Mouse (Mus musculus) cerebellum, adult 2 months (tissue): Measurements from ENCODE around the gene Cdh1. TPM values are rescaled to one million over a fixed set of nuclear protein-coding genes. Genes with fewer than 3 reads are reported as not detected.

Experiments used
- DNase-seq, 2 experiments: peaks; one replicate each; pipeline ENCODE4 v3.0.0; 2021
- H3K27ac ChIP-seq: fragments of 200-500 bp; 2 replicates; pipeline ENCODE4 v1.5.1; 2012; ENCODE audit warnings: low read length, control low read depth, inconsistent platforms; ENCODE audit not compliant: insufficient read depth
- H3K27me3 ChIP-seq: fragments of 200-500 bp; 2 replicates; pipeline ENCODE4 v1.6.1; 2012; ENCODE audit warnings: inconsistent platforms, mild to moderate bottlenecking, low read length, moderate library complexity; ENCODE audit not compliant: control insufficient read depth, insufficient read depth
- H3K4me1 ChIP-seq: fragments of 200-500 bp; 2 replicates; pipeline ENCODE4 v1.6.1; 2011; ENCODE audit warnings: low read length; ENCODE audit not compliant: control insufficient read depth, insufficient read depth
- H3K4me3 ChIP-seq: fragments of 200-500 bp; replicated peaks from 2 replicates; pipeline ENCODE3; 2011; ENCODE audit warnings: mild to moderate bottlenecking, low read depth, low read length, control low read depth; ENCODE audit not compliant: insufficient read depth
- CTCF ChIP-seq: fragments of 200-500 bp; IDR thresholded peaks from 2 replicates; pipeline ENCODE4 v1.5.1; 2011; ENCODE audit warnings: low read depth, mild to moderate bottlenecking, control low read depth, low read length, moderate library complexity, borderline replicate concordance; ENCODE audit not compliant: insufficient read depth
- POLR2A ChIP-seq: fragments of 200-500 bp; IDR thresholded peaks from 2 replicates; pipeline ENCODE4 v1.6.1; 2011; ENCODE audit warnings: low read length, control low read depth, borderline replicate concordance; ENCODE audit not compliant: insufficient read depth
- WGBS: fragments of 180-500 bp; shearing (Covaris S2); methylation state at CpG from one replicate; pipeline ENCODE4 v1.1.7; 2018; 5-methylcytosine and 5-hydroxymethylcytosine counted together
- polyA plus RNA-seq: library from polyadenylated mRNA; depleted of rRNA; stranded (reverse); fragments of >200 nt; gene quantifications from 2 replicates; pipeline ENCODE4 v1.2.3, GENCODE M21; 2012

Gene Cdh1
- polyA plus RNA-seq, 1 experiment, result 3.1 TPM

- WGBS, result 70% methylated on average over 3 of the region's 3 CpGs
- Histone ChIP-seq H3K27me3 (no peaks in the 10 kb centered on the region), H3K27ac (no peak overlapping the region), H3K4me1 (no peaks in the 10 kb centered on the region), H3K4me3 (no peak overlapping the region)
- TF ChIP-seq POLR2A, result no peak
- TF ChIP-seq CTCF, result no peak
- no peak for DNase-seq
Observed at GRCm38 (mm10) chr8:106612047-106612446, 8.9 kb downstream of the Cdh1 start.

DNA sequence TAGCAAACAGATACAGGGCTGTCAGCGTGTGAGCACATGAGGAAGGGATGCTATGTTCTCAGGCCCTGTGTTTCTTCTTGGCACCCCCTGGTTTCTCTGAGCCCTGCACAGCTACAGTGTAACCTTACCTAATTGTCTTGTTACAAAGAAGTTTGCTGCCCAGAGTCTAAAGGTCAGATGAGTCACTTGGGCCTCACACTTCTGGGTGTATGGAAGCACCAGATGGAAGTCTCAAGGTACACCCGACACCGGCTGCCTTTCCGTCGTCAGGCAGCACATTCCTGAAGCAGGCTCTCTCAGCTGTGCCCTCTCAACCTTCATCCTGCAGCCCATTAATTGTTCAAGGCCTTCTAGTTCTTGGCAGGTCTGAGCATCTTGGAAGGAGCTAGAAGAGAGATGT lies 11.6 kb downstream of the Cdh1 start:
- WGBS, result 70% methylated on average over 5 of the region's 5 CpGs
- no peak for DNase-seq
- no peak overlapping the region for H3K4me3 ChIP-seq
- no peaks in the 10 kb centered on the region for H3K4me1 ChIP-seq
- no peak overlapping the region for H3K27ac ChIP-seq
- TF ChIP-seq POLR2A (no peak), CTCF (no peak)
- no peaks in the 10 kb centered on the region for H3K27me3 ChIP-seq

- Histone ChIP-seq H3K27ac (no peak overlapping the region), H3K4me1 (peaks cover 8% of the 10 kb centered on the region), H3K4me3 (no peak overlapping the region), H3K27me3 (no peaks in the 10 kb centered on the region)
- DNase-seq, result no peak
- 78% methylated on average over 10 of the region's 10 CpGs for WGBS
- TF ChIP-seq CTCF, result no peak
- no peak for TF ChIP-seq POLR2A
Observed at GRCm38 (mm10) chr8:106615661-106616299, 12.6 kb downstream of the Cdh1 start.

- 53% methylated on average over 4 of the region's 4 CpGs for WGBS
- H3K4me3 ChIP-seq, result no peak overlapping the region
- H3K4me1 ChIP-seq, result peaks cover 8% of the 10 kb centered on the region
- no peaks in the 10 kb centered on the region for H3K27me3 ChIP-seq
- no peak overlapping the region for H3K27ac ChIP-seq
- TF ChIP-seq POLR2A (no peak), CTCF (no peak)
- no peak for DNase-seq
Observed at GRCm38 (mm10) chr8:106616679-106617078, 13.5 kb downstream of the Cdh1 start.

DNA sequence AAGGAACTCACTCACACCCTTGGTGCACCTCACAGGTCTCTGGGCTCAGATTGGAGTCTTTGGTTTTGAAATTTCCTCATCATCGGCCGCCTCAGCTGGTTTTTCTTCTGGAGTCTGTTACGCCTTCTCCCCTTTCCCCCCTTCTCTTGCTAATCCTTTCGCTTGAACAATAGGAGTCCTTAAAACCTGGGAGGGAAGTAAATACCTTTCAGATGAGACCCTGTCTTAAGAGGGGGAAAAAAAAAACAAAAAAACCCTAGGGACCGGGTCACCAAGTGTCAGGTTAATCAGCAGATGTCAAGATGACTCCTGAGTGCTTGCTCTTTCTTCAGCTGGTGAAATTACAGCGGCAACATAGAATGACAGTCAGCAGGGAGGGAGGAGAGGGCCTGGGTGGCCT lies 14.0 kb downstream of the Cdh1 start:
- TF ChIP-seq CTCF, result no peak
- TF ChIP-seq POLR2A, result no peak
- 52% methylated on average over 6 of the region's 6 CpGs for WGBS
- no peak for DNase-seq
- Histone ChIP-seq H3K4me1 (peaks cover 8% of the 10 kb centered on the region), H3K27me3 (no peaks in the 10 kb centered on the region), H3K4me3 (no peak overlapping the region), H3K27ac (no peak overlapping the region)

GRCm38 (mm10) chr8:106617865-106618264 lies 14.7 kb downstream of the Cdh1 start:
- no peak for DNase-seq
- 87% methylated on average over 6 of the region's 6 CpGs for WGBS
- H3K27ac ChIP-seq, result no peak overlapping the region

DNA sequence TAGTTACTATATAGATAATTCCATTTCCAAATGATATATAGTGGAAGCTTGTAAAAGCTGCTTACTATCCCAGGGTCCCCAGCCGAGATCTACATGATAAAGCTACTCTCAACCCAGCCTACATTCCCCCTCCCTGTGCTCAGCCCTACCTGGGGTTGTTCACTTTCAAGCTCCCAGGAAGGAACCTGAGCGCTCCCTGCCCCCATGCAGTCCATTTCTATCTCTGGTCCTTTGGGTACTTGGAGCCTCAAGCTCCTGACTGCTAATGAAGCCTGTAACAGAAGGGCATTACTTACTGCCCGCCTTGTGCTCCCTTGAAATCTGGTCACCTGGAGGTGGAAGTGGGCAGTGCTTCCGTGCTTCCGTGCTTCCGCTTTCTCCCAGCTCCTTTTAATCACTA lies 15.2 kb downstream of the Cdh1 start:
- Histone ChIP-seq H3K27me3 (no peaks in the 10 kb centered on the region), H3K27ac (no peak overlapping the region), H3K4me3 (no peak overlapping the region), H3K4me1 (peaks cover 8% of the 10 kb centered on the region)
- no peak for TF ChIP-seq POLR2A
- TF ChIP-seq CTCF, result no peak
- 77% methylated on average over 6 of the region's 6 CpGs for WGBS
- no peak for DNase-seq

More at GRCm38 (mm10) chr8:106617865-106618264, 14.7 kb downstream of the Cdh1 start:
- TF ChIP-seq POLR2A (no peak), CTCF (no peak)
- no peaks in the 10 kb centered on the region for H3K27me3 ChIP-seq
- H3K4me3 ChIP-seq, result no peak overlapping the region
- peaks cover 8% of the 10 kb centered on the region for H3K4me1 ChIP-seq

- peaks cover 8% of the 10 kb centered on the region for H3K4me1 ChIP-seq
- no peak overlapping the region for H3K4me3 ChIP-seq
- no peak overlapping the region for H3K27ac ChIP-seq
- no peak for TF ChIP-seq CTCF
- TF ChIP-seq POLR2A, result no peak
- WGBS, result 49% methylated on average over 9 of the region's 9 CpGs
- DNase-seq, result no peak
- H3K27me3 ChIP-seq, result no peaks in the 10 kb centered on the region
Observed at GRCm38 (mm10) chr8:106619549-106620245, 16.5 kb downstream of the Cdh1 start.
